8 mouse cellular contexts compared by ENCODE assay signal in the genomic region with DNA sequence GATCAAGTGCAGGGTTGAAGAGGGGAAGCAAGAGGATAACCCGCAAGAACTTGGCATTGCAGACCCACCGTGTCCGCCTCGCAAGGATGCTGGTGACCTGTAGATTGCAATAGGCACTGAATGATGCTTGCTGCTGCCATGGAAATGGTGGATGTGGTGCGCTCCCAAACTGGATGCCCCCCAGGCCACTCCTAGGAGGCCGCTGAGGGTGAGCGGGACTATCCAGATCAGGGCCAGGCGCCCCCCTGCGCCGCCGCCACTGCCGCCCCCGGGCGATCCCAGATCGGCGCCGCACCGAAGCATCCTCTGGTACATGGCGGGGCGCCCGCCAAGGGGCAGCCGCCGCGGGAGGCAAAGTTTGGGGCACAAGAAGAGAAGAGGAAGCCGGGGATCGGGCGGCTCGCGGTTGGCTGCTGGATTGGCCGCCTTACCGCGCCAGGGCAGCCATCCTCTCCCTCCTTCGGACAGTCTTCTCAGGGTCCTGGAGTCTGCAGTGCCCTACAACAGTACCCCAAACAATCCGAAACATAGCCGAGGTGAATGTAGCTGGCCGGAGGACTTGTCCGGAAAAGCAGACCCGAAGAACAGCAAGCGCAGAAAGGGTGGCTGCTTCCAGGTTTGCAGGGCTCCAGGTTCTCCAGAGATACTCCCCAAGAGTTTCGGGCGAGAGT.
DNase-seq lines count a peak whose midpoint lies in the region; ATAC-seq and TF ChIP-seq lines count a peak whose summit lies in the region.

No protein-coding gene starts in this region.

- H3K27me3 ChIP-seq in spleen, adult 2 months (ENCODE audit: control insufficient read depth, insufficient read depth, low read length) = peaks cover 4% of the 10 kb centered on the region
- H3K27me3 ChIP-seq in hindbrain, embryonic 11.5 days (ENCODE audit: control insufficient read depth, insufficient read depth, low read length) = no peaks in the 10 kb centered on the region; the same call in 1 of the 2 replicates
- H3K27me3 ChIP-seq in liver, embryonic 16.5 days (ENCODE audit: control insufficient read depth, insufficient read depth, low read depth, low read length) = peaks cover 27% of the 10 kb centered on the region

- peak overlapping the region; percentile 45 for H3K4me3 ChIP-seq in gastrocnemius, adult 2 months
- peak overlapping the region; percentile 42 for H3K4me3 ChIP-seq in spleen, adult 2 months (ENCODE audit: extremely low read depth, insufficient read depth, insufficient read length)
- H3K4me3 ChIP-seq in hindbrain, embryonic 11.5 days (ENCODE audit: low read depth, low read length) = peak overlapping the region; percentile 62
- H3K4me3 ChIP-seq in liver, embryonic 16.5 days (ENCODE audit: low read depth, low read length) = no peak overlapping the region

- TF ChIP-seq POLR2A in spleen, adult 2 months (IDR thresholded peaks at IDR 0.05; ENCODE audit: low read depth, low read length) = no peak

- peaks cover 5% of the 10 kb centered on the region; the same call in 1 of the 2 replicates for H3K4me1 ChIP-seq in spleen, adult 2 months (ENCODE audit: control insufficient read depth, insufficient read depth, insufficient read length)
- no peaks in the 10 kb centered on the region for H3K4me1 ChIP-seq in hindbrain, embryonic 11.5 days (replicated peaks; ENCODE audit: control insufficient read depth, insufficient read depth, low read length)
- H3K4me1 ChIP-seq in liver, embryonic 16.5 days (ENCODE audit: control insufficient read depth, low read depth, low read length) = no peaks in the 10 kb centered on the region

- ATAC-seq in hindbrain, embryonic 11.5 days (ENCODE audit: low FRiP score) = peak; percentile 56
- ATAC-seq in liver, embryonic 16.5 days (ENCODE audit: low read depth) = no peak

- no peaks in the 10 kb centered on the region for H3K9me3 ChIP-seq in hindbrain, embryonic 11.5 days (ENCODE audit: control insufficient read depth, low read length)
- H3K9me3 ChIP-seq in liver, embryonic 16.5 days (replicated peaks; ENCODE audit: control insufficient read depth, low read length) = no peaks in the 10 kb centered on the region

- DNase-seq in gastrocnemius, adult 2 months = no peak
- no peak for DNase-seq in gastrocnemius, adult 8-10 months (ENCODE audit: low spot score in 2 of 2)
- no peak for DNase-seq in spleen, adult 2 months (ENCODE audit: low read depth in 1 of 2, low spot score in 2 of 2)
- DNase-seq in spleen, adult 12 weeks (ENCODE audit: low spot score) = no peak
- DNase-seq in hindbrain, embryonic 11.5 days (ENCODE audit: low spot score) = peak; percentile 67
- DNase-seq in right cerebral cortex, postnatal 4 days = peak; percentile 46
- no peak for DNase-seq in thymus, adult 18-20 months

- no peak for TF ChIP-seq CTCF in gastrocnemius, adult 2 months (IDR thresholded peaks at IDR 0.05)
- TF ChIP-seq CTCF in spleen, adult 2 months (IDR thresholded peaks at IDR 0.05; ENCODE audit: extremely low read depth, insufficient read depth, insufficient read length, insufficient replicate concordance) = no peak

- intact Hi-C loops in gastrocnemius, adult 2 months (cut with DNase I) = no loop called here

- peak overlapping the region; percentile 65 for H3K9ac ChIP-seq in hindbrain, embryonic 11.5 days (ENCODE audit: low read depth, low read length)
- no peak overlapping the region for H3K9ac ChIP-seq in liver, embryonic 16.5 days (ENCODE audit: low read depth, low read length)

- H3K36me3 ChIP-seq in spleen, adult 2 months (ENCODE audit: control insufficient read depth, insufficient read depth, low read length) = no peaks in the 10 kb centered on the region
- H3K36me3 ChIP-seq in hindbrain, embryonic 11.5 days (ENCODE audit: control insufficient read depth, insufficient read depth, low read length) = no peaks in the 10 kb centered on the region
- H3K36me3 ChIP-seq in liver, embryonic 16.5 days (ENCODE audit: control insufficient read depth, insufficient read depth) = no peaks in the 10 kb centered on the region

- WGBS in spleen, adult 2 months = 2% methylated on average over 39 of the region's 41 CpGs
- WGBS in hindbrain, embryonic 11.5 days = under 1% methylated on average over 31 of the region's 41 CpGs
- WGBS in liver, embryonic 16.5 days (ENCODE audit: insufficient replicate concordance) = under 1% methylated on average over 40 of the region's 41 CpGs

- no peak overlapping the region for H3K27ac ChIP-seq in gastrocnemius, adult 2 months
- H3K27ac ChIP-seq in spleen, adult 2 months (ENCODE audit: insufficient read depth, low read length) = no peak overlapping the region
- H3K27ac ChIP-seq in hindbrain, embryonic 11.5 days (ENCODE audit: low read depth, low read length) = no peak overlapping the region
- no peak overlapping the region for H3K27ac ChIP-seq in liver, embryonic 16.5 days (ENCODE audit: low read length)

- H3K4me2 ChIP-seq in hindbrain, embryonic 11.5 days (replicated peaks; ENCODE audit: low read depth, low read length) = peak overlapping the region; percentile 90
- peak overlapping the region; percentile 13 for H3K4me2 ChIP-seq in liver, embryonic 16.5 days (ENCODE audit: low read depth, low read length)

Comparison
In these comparisons a context has a peak if more than half of its experiments do, and no peak if none do; other contexts are left out.
1. DNase-seq: peak in hindbrain, embryonic 11.5 days (single experiment) and right cerebral cortex, postnatal 4 days (single experiment); none in gastrocnemius, adult 2 months (single experiment), gastrocnemius, adult 8-10 months (0 of 2), spleen, adult 2 months (0 of 2), spleen, adult 12 weeks (single experiment) and thymus, adult 18-20 months (0 of 2).